Mouse (Mus musculus) kidney, embryonic 15.5 days (tissue): ENCODE measurements at regions not wholly inside any gene's neighbourhood (a gene's known extent, or its start where the extent isn't known, plus 50 kb on each side); places are given as distances from the start of the nearest gene placed in this dataset.

Experiments
- ATAC-seq: fragments of 200-750 bp; cut with Nextera tagmentation; replicated peaks from 2 replicates; pipeline ENCODE4 v1.8.0; 2017; ENCODE audit warnings: moderate TSS enrichment; ENCODE audit not compliant: low FRiP score
- H3K27ac ChIP-seq: fragments of 300-500 bp; sonication (generic); 2 replicates; pipeline ENCODE4 v1.5.1; 2015; ENCODE audit warnings: mild to moderate bottlenecking, inconsistent platforms
- H3K27me3 ChIP-seq: fragments of 300-500 bp; sonication (generic); 2 replicates; pipeline ENCODE4 v1.6.1; 2015; ENCODE audit warnings: inconsistent platforms
- H3K36me3 ChIP-seq: fragments of 300-500 bp; sonication (generic); 2 replicates; pipeline ENCODE4 v1.6.1; 2015; ENCODE audit warnings: inconsistent platforms
- H3K4me1 ChIP-seq: fragments of 300-500 bp; sonication (generic); 2 replicates; pipeline ENCODE4 v1.6.1; 2015; ENCODE audit warnings: inconsistent platforms
- H3K4me2 ChIP-seq: fragments of 300-500 bp; sonication (generic); 2 replicates; pipeline ENCODE4 v1.6.1; 2015; ENCODE audit warnings: moderate library complexity, mild to moderate bottlenecking, inconsistent platforms
- H3K4me3 ChIP-seq: fragments of 300-500 bp; sonication (generic); replicated peaks from 2 replicates; pipeline ENCODE4 v1.5.1; 2015; ENCODE audit warnings: mild to moderate bottlenecking, inconsistent platforms
- H3K9ac ChIP-seq: fragments of 300-500 bp; sonication (generic); 2 replicates; pipeline ENCODE4 v1.6.1; 2015; ENCODE audit warnings: mild to moderate bottlenecking, inconsistent platforms
- H3K9me3 ChIP-seq: fragments of 300-500 bp; sonication (generic); replicated peaks from 2 replicates; pipeline ENCODE4 v1.6.1; 2016; ENCODE audit warnings: inconsistent platforms
- WGBS: fragments of 180-500 bp; shearing (Covaris S2); methylation state at CpG from one replicate; pipeline ENCODE4 v1.1.7; 2015; ENCODE audit warnings: mixed read lengths; 5-methylcytosine and 5-hydroxymethylcytosine counted together

GRCm38 (mm10) chr4:26965831-26966230 is 619.1 kb upstream of the Manea start:
- no peak overlapping the region for H3K27ac ChIP-seq
- H3K4me1 ChIP-seq = no peaks in the 10 kb centered on the region
- H3K4me2 ChIP-seq = no peak overlapping the region
- H3K9ac ChIP-seq = no peak overlapping the region
- no peaks in the 10 kb centered on the region for H3K9me3 ChIP-seq
- WGBS = 85% methylated on average over 2 of the region's 2 CpGs
- no peak overlapping the region for H3K4me3 ChIP-seq
- ATAC-seq = no peak
- H3K36me3 ChIP-seq = no peaks in the 10 kb centered on the region
- no peaks in the 10 kb centered on the region for H3K27me3 ChIP-seq

- no peak overlapping the region for H3K4me2 ChIP-seq
- H3K36me3 ChIP-seq = no peaks in the 10 kb centered on the region
- no peak overlapping the region for H3K9ac ChIP-seq
- no peak for ATAC-seq
- no peak overlapping the region for H3K27ac ChIP-seq
- H3K4me3 ChIP-seq = no peak overlapping the region
- no peaks in the 10 kb centered on the region for H3K4me1 ChIP-seq
- no peaks in the 10 kb centered on the region for H3K27me3 ChIP-seq
- H3K9me3 ChIP-seq = no peaks in the 10 kb centered on the region
- WGBS = 78% methylated on average over 2 of the region's 2 CpGs
Observed at GRCm38 (mm10) chr4:26964850-26965249, 618.2 kb upstream of the Manea start.

- Histone ChIP-seq H3K27me3 (no peaks in the 10 kb centered on the region), H3K27ac (no peak overlapping the region), H3K4me3 (no peak overlapping the region), H3K4me1 (no peaks in the 10 kb centered on the region), H3K36me3 (no peaks in the 10 kb centered on the region), H3K4me2 (no peak overlapping the region), H3K9me3 (no peaks in the 10 kb centered on the region), H3K9ac (no peak overlapping the region)
- no peak for ATAC-seq
- 90% methylated on average over 2 of the region's 2 CpGs for WGBS
Observed at GRCm38 (mm10) chr4:26944617-26945016, 597.9 kb upstream of the Manea start.

- WGBS = 64% methylated on average over 10 of the region's 10 CpGs
- no peak overlapping the region for H3K9ac ChIP-seq
Observed at GRCm38 (mm10) chr4:26933988-26934798, 587.5 kb upstream of the Manea start.

GRCm38 (mm10) chr4:26929879-26930481 is 583.3 kb upstream of the Manea start:
- H3K4me1 ChIP-seq = no peaks in the 10 kb centered on the region
- no peak overlapping the region for H3K27ac ChIP-seq
- H3K36me3 ChIP-seq = no peaks in the 10 kb centered on the region
- 0 out of 2 replicates have a peak, but pooled peaks have one; percentile 67 for ATAC-seq
- no peak overlapping the region for H3K4me2 ChIP-seq
- H3K27me3 ChIP-seq = no peaks in the 10 kb centered on the region
- no peak overlapping the region for H3K4me3 ChIP-seq
- H3K9ac ChIP-seq = no peak overlapping the region
- 51% methylated on average over 6 of the region's 6 CpGs for WGBS
- H3K9me3 ChIP-seq = no peaks in the 10 kb centered on the region

More at GRCm38 (mm10) chr4:26933988-26934798, 587.5 kb upstream of the Manea start:
- Histone ChIP-seq H3K9me3 (no peaks in the 10 kb centered on the region), H3K27me3 (no peaks in the 10 kb centered on the region), H3K36me3 (no peaks in the 10 kb centered on the region), H3K27ac (no peak overlapping the region), H3K4me2 (no peak overlapping the region), H3K4me1 (no peaks in the 10 kb centered on the region), H3K4me3 (no peak overlapping the region)
- 0 out of 2 replicates have a peak, but pooled peaks have one; percentile 40 for ATAC-seq

GRCm38 (mm10) chr4:26926060-26926459 is 579.4 kb upstream of the Manea start:
- 78% methylated on average over 3 of the region's 3 CpGs for WGBS

GRCm38 (mm10) chr4:26888514-26888913 is 541.8 kb upstream of the Manea start:
- H3K4me3 ChIP-seq = no peak overlapping the region
- H3K9ac ChIP-seq = no peak overlapping the region
- no peaks in the 10 kb centered on the region for H3K4me1 ChIP-seq
- H3K36me3 ChIP-seq = no peaks in the 10 kb centered on the region
- no peak overlapping the region for H3K4me2 ChIP-seq
- no peaks in the 10 kb centered on the region for H3K27me3 ChIP-seq
- WGBS = 67% methylated on average over 2 of the region's 2 CpGs
- no peak for ATAC-seq
- no peak overlapping the region for H3K27ac ChIP-seq
- H3K9me3 ChIP-seq = no peaks in the 10 kb centered on the region

More at GRCm38 (mm10) chr4:26926060-26926459, 579.4 kb upstream of the Manea start:
- ATAC-seq = no peak
- Histone ChIP-seq H3K9ac (no peak overlapping the region), H3K4me1 (no peaks in the 10 kb centered on the region), H3K27ac (no peak overlapping the region), H3K4me3 (no peak overlapping the region), H3K4me2 (no peak overlapping the region), H3K36me3 (no peaks in the 10 kb centered on the region), H3K27me3 (no peaks in the 10 kb centered on the region), H3K9me3 (no peaks in the 10 kb centered on the region)

- H3K4me1 ChIP-seq = no peaks in the 10 kb centered on the region
- no peak for ATAC-seq
Observed at GRCm38 (mm10) chr4:26879022-26879421, 532.3 kb upstream of the Manea start.

GRCm38 (mm10) chr4:26841761-26842160 is 495.1 kb upstream of the Manea start:
- Histone ChIP-seq H3K4me2 (no peak overlapping the region), H3K36me3 (no peaks in the 10 kb centered on the region), H3K4me1 (no peaks in the 10 kb centered on the region), H3K27ac (no peak overlapping the region), H3K9ac (no peak overlapping the region), H3K27me3 (no peaks in the 10 kb centered on the region), H3K9me3 (no peaks in the 10 kb centered on the region), H3K4me3 (no peak overlapping the region)
- WGBS = 69% methylated on average over 1 of the region's 1 CpGs
- no peak for ATAC-seq

More at GRCm38 (mm10) chr4:26879022-26879421, 532.3 kb upstream of the Manea start:
- H3K27ac ChIP-seq = no peak overlapping the region
- H3K4me2 ChIP-seq = no peak overlapping the region
- H3K9me3 ChIP-seq = no peaks in the 10 kb centered on the region
- 32% methylated on average over 3 of the region's 3 CpGs for WGBS
- no peaks in the 10 kb centered on the region for H3K27me3 ChIP-seq
- no peak overlapping the region for H3K4me3 ChIP-seq
- H3K9ac ChIP-seq = no peak overlapping the region
- no peaks in the 10 kb centered on the region for H3K36me3 ChIP-seq

- no peak for ATAC-seq
- no peak overlapping the region for H3K9ac ChIP-seq
- no peak overlapping the region for H3K27ac ChIP-seq
- 79% methylated on average over 3 of the region's 3 CpGs for WGBS
- H3K9me3 ChIP-seq = no peaks in the 10 kb centered on the region
- H3K4me1 ChIP-seq = no peaks in the 10 kb centered on the region
- H3K27me3 ChIP-seq = no peaks in the 10 kb centered on the region
- no peak overlapping the region for H3K4me2 ChIP-seq
- no peak overlapping the region for H3K4me3 ChIP-seq
- H3K36me3 ChIP-seq = no peaks in the 10 kb centered on the region
Observed at GRCm38 (mm10) chr4:26800831-26801230, 454.1 kb upstream of the Manea start.

- Histone ChIP-seq H3K4me1 (no peaks in the 10 kb centered on the region), H3K9ac (no peak overlapping the region), H3K9me3 (no peaks in the 10 kb centered on the region), H3K36me3 (no peaks in the 10 kb centered on the region), H3K4me3 (no peak overlapping the region), H3K27ac (no peak overlapping the region), H3K4me2 (no peak overlapping the region), H3K27me3 (no peaks in the 10 kb centered on the region)
- WGBS = 90% methylated on average over 1 of the region's 1 CpGs
- ATAC-seq = no peak
Observed at GRCm38 (mm10) chr4:26793181-26793824, 446.6 kb upstream of the Manea start.

GRCm38 (mm10) chr4:26767896-26768295 is 421.2 kb upstream of the Manea start:
- Histone ChIP-seq H3K4me3 (no peak overlapping the region), H3K4me2 (no peak overlapping the region), H3K9me3 (no peaks in the 10 kb centered on the region), H3K27me3 (no peaks in the 10 kb centered on the region), H3K4me1 (no peaks in the 10 kb centered on the region), H3K27ac (no peak overlapping the region), H3K36me3 (no peaks in the 10 kb centered on the region), H3K9ac (no peak overlapping the region)
- 74% methylated on average over 2 of the region's 2 CpGs for WGBS
- no peak for ATAC-seq
